Mouse (Mus musculus) heart, embryonic 12.5 days (tissue): ENCODE measurements around the gene Fat3. TPM values are rescaled to one million over a fixed set of nuclear protein-coding genes. Genes with fewer than 3 reads are reported as not detected.
A peak's percentile ranks its signal among the peaks of the same experiment; 100 is the strongest.

Source experiments
- ATAC-seq: fragments of 200-750 bp; cut with Nextera tagmentation; 2 replicates; pipeline ENCODE4 v1.8.0; 2017; ENCODE audit warnings: moderate TSS enrichment, moderate library complexity; ENCODE audit not compliant: insufficient number of reproducible peaks, low FRiP score
- H3K27ac ChIP-seq: fragments of 300-500 bp; sonication (generic); 2 replicates; pipeline ENCODE4 v1.5.1; 2016; ENCODE audit warnings: mild to moderate bottlenecking, moderate library complexity; ENCODE audit not compliant: poor library complexity, severe bottlenecking
- H3K27me3 ChIP-seq: fragments of 300-500 bp; sonication (generic); replicated peaks from 2 replicates; pipeline ENCODE4 v1.6.1; 2016; ENCODE audit warnings: mild to moderate bottlenecking, moderate library complexity
- H3K36me3 ChIP-seq: fragments of 300-500 bp; sonication (generic); 2 replicates; pipeline ENCODE4 v1.6.1; 2016; ENCODE audit warnings: mild to moderate bottlenecking, moderate library complexity
- H3K4me1 ChIP-seq: fragments of 300-500 bp; sonication (generic); replicated peaks from 2 replicates; pipeline ENCODE4 v1.6.1; 2016; ENCODE audit warnings: mild to moderate bottlenecking
- H3K4me2 ChIP-seq: fragments of 300-500 bp; sonication (generic); 2 replicates; pipeline ENCODE4 v1.6.1; 2016; ENCODE audit warnings: mild to moderate bottlenecking, moderate library complexity
- H3K4me3 ChIP-seq: fragments of 300-500 bp; sonication (generic); 2 replicates; pipeline ENCODE4 v1.5.1; 2016; ENCODE audit warnings: mild to moderate bottlenecking
- H3K9ac ChIP-seq: fragments of 300-500 bp; sonication (generic); 2 replicates; pipeline ENCODE4 v1.6.1; 2016; ENCODE audit warnings: mild to moderate bottlenecking, moderate library complexity
- H3K9me3 ChIP-seq: fragments of 300-500 bp; sonication (generic); replicated peaks from 2 replicates; pipeline ENCODE4 v1.6.1; 2016; ENCODE audit warnings: mild to moderate bottlenecking, moderate library complexity
- WGBS: fragments of 180-500 bp; shearing (Covaris S2); methylation state at CpG from one replicate; pipeline ENCODE4 v1.1.7; 2016; 5-methylcytosine and 5-hydroxymethylcytosine counted together
- polyA plus RNA-seq: library from polyadenylated mRNA; unstranded; fragments of >200 nt; fragmentation: Nextera tagmentation; extraction: Ambion mirVana; gene quantifications from 2 replicates; pipeline ENCODE4 v1.2.1, GENCODE M21; 2016

The Fat3 gene
- polyA plus RNA-seq, 1 experiment from 2014 or later = 1.5 TPM

DNA sequence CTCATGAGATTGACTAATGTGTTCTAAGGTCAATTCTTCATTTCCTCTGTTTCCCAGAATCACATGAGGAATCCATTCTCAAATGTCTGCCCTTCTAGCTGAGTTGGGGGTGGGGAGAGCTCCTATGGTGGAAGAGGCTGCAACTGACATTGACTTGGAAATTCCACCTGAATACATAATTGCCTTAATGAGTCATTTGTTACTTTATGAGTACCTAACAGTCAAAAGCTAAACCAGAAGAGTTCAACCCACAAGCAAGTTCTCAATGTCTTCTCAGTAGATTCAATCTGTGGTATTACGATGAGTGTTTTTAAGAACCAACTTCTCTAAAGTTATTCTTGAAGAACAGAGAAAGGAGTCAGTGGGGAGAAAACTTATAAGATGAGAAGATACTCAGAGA is 3.7 kb downstream of the Fat3 start:
- Histone ChIP-seq H3K9me3 (no peaks in the 10 kb centered on the region), H3K4me2 (no peak overlapping the region), H3K36me3 (no peaks in the 10 kb centered on the region), H3K27me3 (peaks cover 15% of the 10 kb centered on the region), H3K9ac (no peak overlapping the region), H3K4me3 (no peak overlapping the region), H3K27ac (no peak overlapping the region), H3K4me1 (peaks cover 6% of the 10 kb centered on the region; the same call in 1 of the 2 replicates)
- 87% methylated on average over 1 of the region's 1 CpGs for WGBS
- ATAC-seq = no peak

DNA sequence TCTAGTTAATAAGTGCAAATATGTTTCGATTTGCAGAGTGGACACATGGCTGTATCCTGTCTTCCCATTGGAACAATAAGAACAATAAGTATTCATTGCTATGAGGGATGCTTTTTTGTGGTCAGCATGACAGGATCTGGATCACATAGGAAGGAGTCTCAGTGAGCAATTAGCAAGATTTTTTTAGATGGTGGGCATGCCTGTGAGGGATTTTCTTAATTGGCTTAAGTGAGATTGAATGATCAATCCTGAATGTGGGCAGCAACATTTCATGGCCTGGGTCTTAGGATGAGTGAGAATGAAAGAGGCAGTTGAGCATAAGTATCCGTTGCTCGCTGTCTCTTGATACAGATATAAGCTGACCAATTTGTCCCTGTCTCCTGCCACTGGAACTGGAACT is 4.8 kb downstream of the Fat3 start:
- Histone ChIP-seq H3K27ac (no peak overlapping the region), H3K9ac (no peak overlapping the region), H3K4me3 (no peak overlapping the region), H3K27me3 (peaks cover 15% of the 10 kb centered on the region), H3K9me3 (no peaks in the 10 kb centered on the region), H3K4me1 (peaks cover 6% of the 10 kb centered on the region; the same call in 1 of the 2 replicates), H3K36me3 (no peaks in the 10 kb centered on the region), H3K4me2 (no peak overlapping the region)
- WGBS = 79% methylated on average over 3 of the region's 3 CpGs
- no peak for ATAC-seq

DNA sequence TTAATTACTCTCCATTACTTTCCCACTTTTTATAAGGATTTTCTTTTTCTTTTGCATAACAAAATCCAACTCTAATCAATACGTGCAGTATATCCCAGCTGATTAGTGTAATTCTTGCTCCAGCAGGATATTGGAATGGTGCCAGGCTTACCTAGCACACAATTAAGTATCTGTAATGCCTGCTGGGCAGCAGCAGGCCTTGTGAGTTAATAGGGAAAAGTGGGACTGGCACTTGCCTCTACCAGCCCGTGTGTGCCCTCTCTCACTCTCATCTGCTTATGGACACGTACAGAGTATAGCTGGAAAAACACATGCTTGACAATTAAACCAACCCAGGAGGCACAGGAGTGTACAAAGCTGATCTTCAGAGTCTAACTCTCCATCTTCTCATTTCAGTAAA is 11.4 kb downstream of the Fat3 start:
- WGBS = 59% methylated on average over 3 of the region's 3 CpGs
- no peaks in the 10 kb centered on the region for H3K9me3 ChIP-seq
- no peak overlapping the region for H3K4me2 ChIP-seq
- H3K27ac ChIP-seq = no peak overlapping the region
- no peaks in the 10 kb centered on the region for H3K36me3 ChIP-seq
- H3K9ac ChIP-seq = no peak overlapping the region
- H3K4me1 ChIP-seq = peaks cover 7% of the 10 kb centered on the region
- ATAC-seq = no peak
- 0 out of 2 replicates have a peak, but pooled peaks cover 2% of the 10 kb centered on the region for H3K27me3 ChIP-seq
- H3K4me3 ChIP-seq = no peak overlapping the region

DNA sequence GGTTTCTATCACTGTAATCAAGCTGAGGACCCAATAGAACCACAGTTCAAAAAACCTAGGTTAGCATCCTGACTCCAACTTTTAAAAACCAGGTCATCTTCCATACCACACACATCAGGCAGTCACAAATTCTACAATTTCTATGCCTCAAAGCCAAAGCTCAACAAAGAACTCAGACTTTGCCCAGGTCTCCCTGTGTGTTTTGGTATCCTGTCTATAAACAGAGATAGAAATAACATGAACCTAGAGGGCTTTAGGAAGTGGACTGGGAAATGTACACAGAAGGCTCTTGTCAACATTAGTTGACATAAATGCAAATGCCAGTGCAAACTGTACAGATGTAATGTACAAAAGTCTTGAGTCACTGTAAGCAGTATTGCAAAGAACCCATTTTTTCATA is 13.5 kb downstream of the Fat3 start:
- H3K9ac ChIP-seq = no peak overlapping the region
- ATAC-seq = no peak
- H3K4me1 ChIP-seq = peaks cover 7% of the 10 kb centered on the region
- no peaks in the 10 kb centered on the region for H3K36me3 ChIP-seq
- no peak overlapping the region for H3K4me3 ChIP-seq
- no peaks in the 10 kb centered on the region for H3K9me3 ChIP-seq
- H3K4me2 ChIP-seq = no peak overlapping the region
- H3K27me3 ChIP-seq = 0 out of 2 replicates have a peak, but pooled peaks cover 2% of the 10 kb centered on the region
- H3K27ac ChIP-seq = no peak overlapping the region

DNA sequence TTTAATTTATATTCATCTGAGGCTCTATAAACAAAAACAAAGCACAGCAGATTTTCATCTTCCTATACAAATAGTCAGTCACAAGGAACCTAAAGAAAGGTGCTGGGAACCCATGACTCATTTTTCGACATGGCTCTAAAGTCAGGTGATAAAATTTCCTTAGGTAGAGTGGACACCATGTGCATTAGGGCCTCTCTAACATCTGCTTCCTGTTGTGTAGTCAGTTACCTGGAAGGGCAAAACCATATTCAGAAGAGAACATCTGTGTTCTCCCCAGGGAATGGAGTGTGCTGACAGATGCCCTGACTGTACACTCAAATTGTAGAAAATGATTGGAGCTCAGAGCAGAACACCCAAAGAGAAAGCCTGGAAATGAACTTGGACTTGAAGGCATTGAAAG is 14.9 kb downstream of the Fat3 start:
- no peak overlapping the region for H3K9ac ChIP-seq
- no peaks in the 10 kb centered on the region for H3K9me3 ChIP-seq
- no peak overlapping the region for H3K4me3 ChIP-seq
- 0 out of 2 replicates have a peak, but pooled peaks cover 2% of the 10 kb centered on the region for H3K27me3 ChIP-seq
- H3K36me3 ChIP-seq = no peaks in the 10 kb centered on the region
- ATAC-seq = no peak
- 72% methylated on average over 1 of the region's 1 CpGs for WGBS
- H3K27ac ChIP-seq = no peak overlapping the region
- H3K4me1 ChIP-seq = peaks cover 7% of the 10 kb centered on the region
- H3K4me2 ChIP-seq = no peak overlapping the region

DNA sequence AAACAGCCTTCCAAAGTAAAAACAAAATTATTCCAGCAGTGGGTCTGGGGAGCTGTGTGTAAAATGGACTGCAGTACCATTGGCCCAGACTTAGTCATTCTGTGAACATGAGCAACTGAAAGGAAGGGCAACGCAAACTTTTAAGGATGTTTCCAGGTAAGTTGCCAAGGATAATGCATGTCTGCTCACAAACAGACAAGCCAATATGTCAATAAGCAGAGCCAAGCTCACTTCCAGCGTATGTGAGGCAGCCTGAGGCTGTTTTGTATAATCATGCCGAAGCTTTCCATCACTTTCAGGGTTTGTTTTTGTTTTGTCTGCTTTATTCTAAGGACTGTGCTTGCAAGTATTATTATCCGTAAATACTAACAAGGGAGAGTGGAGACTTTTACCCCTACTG is 15.9 kb downstream of the Fat3 start:
- H3K27ac ChIP-seq = no peak overlapping the region
- no peak overlapping the region for H3K9ac ChIP-seq
- H3K36me3 ChIP-seq = no peaks in the 10 kb centered on the region
- no peak overlapping the region for H3K4me3 ChIP-seq
- peaks cover 7% of the 10 kb centered on the region for H3K4me1 ChIP-seq
- 0 out of 2 replicates have a peak, but pooled peaks cover 2% of the 10 kb centered on the region for H3K27me3 ChIP-seq
- H3K4me2 ChIP-seq = no peak overlapping the region
- 49% methylated on average over 4 of the region's 4 CpGs for WGBS
- ATAC-seq = no peak
- H3K9me3 ChIP-seq = no peaks in the 10 kb centered on the region

DNA sequence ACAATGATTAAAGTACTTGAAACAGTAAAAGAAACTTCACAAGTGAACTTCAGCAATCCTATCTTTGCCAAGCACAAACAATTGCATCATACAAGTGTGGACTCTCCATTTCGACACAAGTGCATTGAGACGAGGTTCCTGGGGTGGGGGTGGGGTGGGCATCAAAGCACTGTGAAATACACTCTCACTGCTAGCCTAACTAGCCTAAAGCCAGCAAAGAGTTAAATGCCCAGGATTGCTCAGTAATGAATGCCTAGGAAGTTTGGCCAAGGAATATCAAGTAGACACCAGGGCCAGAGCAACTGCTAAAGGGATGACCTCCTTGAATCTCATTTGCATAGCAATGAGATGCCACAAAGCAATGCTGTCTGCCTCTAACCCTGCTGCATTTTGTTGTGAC is 16.3 kb downstream of the Fat3 start:
- Histone ChIP-seq H3K9me3 (no peaks in the 10 kb centered on the region), H3K27me3 (0 out of 2 replicates have a peak, but pooled peaks cover 2% of the 10 kb centered on the region), H3K36me3 (no peaks in the 10 kb centered on the region), H3K4me2 (no peak overlapping the region), H3K9ac (no peak overlapping the region), H3K27ac (no peak overlapping the region), H3K4me3 (no peak overlapping the region), H3K4me1 (peaks cover 7% of the 10 kb centered on the region)
- 47% methylated on average over 2 of the region's 2 CpGs for WGBS
- no peak for ATAC-seq

DNA sequence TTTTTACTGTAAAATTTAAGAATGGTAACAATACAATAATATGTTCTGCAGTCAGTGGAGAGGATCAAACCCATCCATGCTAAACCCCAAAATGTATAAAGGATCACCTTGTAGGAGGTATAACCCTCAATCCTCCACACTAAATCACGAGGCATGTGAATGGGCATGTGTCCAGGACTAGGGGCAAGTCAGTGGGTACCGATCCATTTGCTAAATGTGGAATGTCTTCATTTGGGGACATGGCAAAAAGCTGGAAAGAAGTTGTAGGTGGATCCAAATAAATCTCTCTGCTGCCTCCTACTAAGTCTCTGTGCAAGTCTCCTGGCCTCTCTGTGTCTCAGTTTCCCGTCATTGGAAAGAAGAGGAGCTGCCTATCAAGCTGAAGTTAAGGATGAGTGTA is 39.6 kb downstream of the Fat3 start:
- no peak overlapping the region for H3K27ac ChIP-seq
- no peak overlapping the region for H3K9ac ChIP-seq
- no peaks in the 10 kb centered on the region for H3K9me3 ChIP-seq
- no peak for ATAC-seq
- H3K27me3 ChIP-seq = no peaks in the 10 kb centered on the region
- H3K36me3 ChIP-seq = no peaks in the 10 kb centered on the region
- H3K4me2 ChIP-seq = no peak overlapping the region
- no peak overlapping the region for H3K4me3 ChIP-seq
- 79% methylated on average over 3 of the region's 3 CpGs for WGBS
- 0 out of 2 replicates have a peak, but pooled peaks cover 6% of the 10 kb centered on the region for H3K4me1 ChIP-seq

DNA sequence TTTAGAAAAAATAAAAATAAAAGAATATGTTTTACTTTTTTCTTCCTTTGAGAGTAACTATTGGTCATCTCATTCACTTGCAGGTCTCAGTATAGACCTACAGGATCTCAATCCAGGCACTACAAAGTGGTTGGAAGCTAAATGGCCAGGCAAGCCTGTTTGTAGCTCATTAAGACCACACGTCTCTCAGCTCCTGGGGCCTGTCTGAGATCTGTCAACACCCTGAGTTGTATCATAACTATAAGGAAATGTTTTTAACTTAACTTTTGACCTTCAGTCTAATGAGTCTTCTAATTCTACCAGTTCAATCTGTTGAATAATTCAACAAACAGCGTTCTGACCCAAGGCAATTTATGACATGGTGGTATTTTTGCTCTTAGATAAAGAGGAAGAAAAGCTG is 40.5 kb downstream of the Fat3 start:
- Histone ChIP-seq H3K4me3 (no peak overlapping the region), H3K27me3 (no peaks in the 10 kb centered on the region), H3K4me2 (no peak overlapping the region), H3K36me3 (no peaks in the 10 kb centered on the region), H3K9ac (no peak overlapping the region), H3K4me1 (0 out of 2 replicates have a peak, but pooled peaks cover 6% of the 10 kb centered on the region), H3K9me3 (no peaks in the 10 kb centered on the region), H3K27ac (no peak overlapping the region)
- 38% methylated on average over 2 of the region's 2 CpGs for WGBS
- ATAC-seq = no peak

DNA sequence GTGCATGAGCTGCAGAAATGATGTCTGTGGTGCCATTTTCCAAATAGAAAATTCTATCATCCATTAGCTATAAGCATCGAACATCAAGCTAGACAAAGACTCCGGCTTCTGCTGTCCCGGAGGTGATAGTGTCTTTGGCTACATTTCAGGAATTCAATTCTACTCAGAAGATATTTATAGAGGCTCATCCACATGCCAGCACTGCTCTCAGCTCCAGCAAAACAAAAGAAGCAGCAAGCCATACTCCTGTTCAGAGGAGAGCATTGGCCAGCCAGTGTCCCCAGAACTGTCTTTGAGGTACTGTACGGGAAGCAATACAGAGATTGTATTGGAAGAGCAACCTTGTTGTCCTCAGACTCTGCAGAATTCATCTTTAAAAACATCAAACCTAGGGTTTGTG is 59.2 kb downstream of the Fat3 start:
- WGBS = 36% methylated on average over 4 of the region's 4 CpGs
- Histone ChIP-seq H3K4me2 (peak overlapping the region; percentile 36), H3K9me3 (no peaks in the 10 kb centered on the region), H3K4me1 (peaks cover 24% of the 10 kb centered on the region), H3K9ac (no peak overlapping the region), H3K27ac (peak overlapping the region; percentile 8; the same call in 1 of the 2 replicates), H3K27me3 (no peaks in the 10 kb centered on the region), H3K36me3 (no peaks in the 10 kb centered on the region), H3K4me3 (no peak overlapping the region)
- ATAC-seq = no peak

DNA sequence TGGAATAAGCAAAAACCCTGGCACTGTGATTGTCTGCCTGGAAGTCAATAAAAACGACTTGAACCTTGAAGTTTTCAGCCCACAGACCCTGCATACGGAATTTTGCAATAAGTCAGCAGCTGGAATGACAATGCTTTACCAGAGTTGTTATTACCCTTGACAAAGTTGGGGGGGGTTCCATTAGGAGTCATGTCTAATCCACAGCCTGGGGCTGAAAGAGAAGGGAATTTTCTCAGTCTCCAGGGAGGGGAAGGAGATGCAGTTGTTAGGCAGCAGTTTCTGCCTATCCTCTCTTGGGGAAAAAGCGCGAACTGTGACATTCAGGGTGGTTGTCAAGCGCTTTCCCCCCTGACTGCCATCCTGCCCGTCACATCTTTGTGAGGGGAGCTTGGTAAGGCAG is 60.4 kb downstream of the Fat3 start:
- Histone ChIP-seq H3K4me1 (peaks cover 24% of the 10 kb centered on the region), H3K9ac (no peak overlapping the region), H3K27me3 (no peaks in the 10 kb centered on the region), H3K27ac (no peak overlapping the region), H3K36me3 (no peaks in the 10 kb centered on the region), H3K9me3 (no peaks in the 10 kb centered on the region), H3K4me2 (no peak overlapping the region), H3K4me3 (no peak overlapping the region)
- WGBS = 67% methylated on average over 6 of the region's 6 CpGs
- no peak for ATAC-seq

DNA sequence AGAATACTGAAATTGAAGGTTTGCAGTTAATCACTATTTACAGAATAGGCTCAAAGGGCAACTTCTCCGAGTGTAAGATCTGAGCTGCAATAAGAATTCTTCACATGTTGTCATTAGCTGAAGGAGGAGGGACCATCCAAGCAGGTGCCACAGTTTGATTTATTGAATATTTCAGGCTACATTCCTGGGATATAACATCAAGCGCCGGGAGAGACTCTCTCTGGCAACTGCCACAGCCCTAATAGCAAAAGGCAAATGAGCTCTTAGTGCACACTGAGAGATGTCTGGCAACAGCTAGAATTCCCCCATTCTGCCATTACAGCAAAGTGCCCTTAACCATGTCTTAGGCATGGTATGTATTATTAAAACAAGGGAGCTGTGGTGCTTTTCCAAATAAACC is 61.1 kb downstream of the Fat3 start:
- Histone ChIP-seq H3K27ac (peak overlapping the region; percentile 1; the same call in 1 of the 2 replicates), H3K4me3 (no peak overlapping the region), H3K4me2 (no peak overlapping the region), H3K36me3 (no peaks in the 10 kb centered on the region), H3K9me3 (no peaks in the 10 kb centered on the region), H3K27me3 (no peaks in the 10 kb centered on the region), H3K4me1 (peaks cover 24% of the 10 kb centered on the region), H3K9ac (no peak overlapping the region)
- 54% methylated on average over 3 of the region's 3 CpGs for WGBS
- ATAC-seq = no peak
